Mouse (Mus musculus) right cerebral cortex, postnatal 14 days (tissue): ENCODE data around the gene Gm364.

ENCODE experiments used
- DNase-seq: peaks from one replicate; pipeline ENCODE4 v3.0.0; 2022

Gene Gm364

GRCm38 (mm10) chrX:57408769-57409168, at the start of gene Gm364:
Gm364 (plus strand) TSS chrX:57409154.
- peak; percentile 8 for DNase-seq

- DNase-seq: no peak
These were observed 49.6 kb upstream of the Gm364 start for GRCm38 (mm10) chrX:57359316-57359715.

- no peak for DNase-seq
These were observed 43.9 kb upstream of the Gm364 start for GRCm38 (mm10) chrX:57364891-57365569.

- DNase-seq: no peak
These were observed 36.0 kb upstream of the Gm364 start for GRCm38 (mm10) chrX:57372965-57373364.

- no peak for DNase-seq
These were observed 35.4 kb upstream of the Gm364 start for GRCm38 (mm10) chrX:57373543-57373942.

GRCm38 (mm10) chrX:57374029-57374428, 34.9 kb upstream of the Gm364 start:
- DNase-seq: no peak

GRCm38 (mm10) chrX:57377096-57377495, 31.9 kb upstream of the Gm364 start:
- DNase-seq: no peak

GRCm38 (mm10) chrX:57378579-57378978, 30.4 kb upstream of the Gm364 start:
- DNase-seq: no peak

- DNase-seq: no peak
These were observed 28.0 kb upstream of the Gm364 start for GRCm38 (mm10) chrX:57380915-57381314.

- peak; percentile 67 for DNase-seq
These were observed 16.3 kb upstream of the Gm364 start, which contains the start of gene Rbmx for GRCm38 (mm10) chrX:57392367-57393246. Rbmx (minus strand) TSS chrX:57393036.

GRCm38 (mm10) chrX:57393412-57393811, 15.5 kb upstream of the Gm364 start:
- no peak for DNase-seq

- DNase-seq: no peak
These were observed 7.6 kb upstream of the Gm364 start for GRCm38 (mm10) chrX:57401388-57401787.

GRCm38 (mm10) chrX:57403651-57404050, 5.3 kb upstream of the Gm364 start:
- DNase-seq: no peak

- no peak for DNase-seq
These were observed 22.7 kb downstream of the Gm364 start for GRCm38 (mm10) chrX:57431610-57432009.

GRCm38 (mm10) chrX:57433897-57434296, 24.9 kb downstream of the Gm364 start:
- no peak for DNase-seq

- DNase-seq: peak; percentile 11
These were observed 94.7 kb downstream of the Gm364 start, which contains the start of gene Gpr101 for GRCm38 (mm10) chrX:57503634-57504033. Gpr101 (minus strand) TSS chrX:57503757.

- DNase-seq: no peak
These were observed 97.3 kb downstream of the Gm364 start for GRCm38 (mm10) chrX:57506247-57506646.

GRCm38 (mm10) chrX:57521117-57522095, 112.5 kb downstream of the Gm364 start:
- DNase-seq: no peak
